Mouse (Mus musculus): ENCODE measurements at regions not wholly inside any gene's neighbourhood (a gene's known extent, or its start where the extent isn't known, plus 50 kb on each side); places are given as distances from the start of the nearest gene placed in this dataset.
"Not testable (repeated sequence)": the region's sequence is repeated elsewhere in the genome, so short reads cannot be mapped to it uniquely, and the experiment has no call there.

DNA sequence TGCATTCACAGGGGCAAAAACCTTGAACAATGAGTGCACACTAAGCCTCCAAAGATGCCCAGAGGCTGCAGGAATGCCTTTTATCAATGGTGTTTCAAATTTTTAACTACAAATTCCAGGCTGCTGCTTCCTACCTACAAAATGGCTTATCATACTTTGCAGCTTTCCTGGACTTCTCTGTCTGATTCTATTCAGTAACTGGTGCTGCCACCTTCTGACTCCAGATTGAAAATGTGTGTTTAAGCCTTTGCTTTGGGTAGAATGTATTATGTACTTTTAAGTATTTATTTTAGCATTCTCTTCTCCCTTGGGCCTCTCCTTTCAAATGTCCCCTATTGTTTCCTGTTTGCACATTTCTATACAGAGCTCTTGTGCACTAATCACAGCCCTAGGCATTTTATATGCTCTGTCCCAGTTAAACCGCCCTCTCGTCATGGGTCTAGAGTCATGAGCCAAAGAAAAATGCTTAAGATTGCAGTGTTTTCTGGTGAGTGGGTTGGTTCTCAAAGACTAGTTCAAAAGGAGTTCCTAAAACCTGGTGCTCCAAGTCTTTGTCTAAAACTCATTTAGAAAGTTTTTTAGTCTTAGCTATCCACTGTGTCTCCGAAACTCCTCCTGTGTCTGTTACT lies 472.3 kb upstream of the Dpp10 start:
- Histone ChIP-seq H3K4me3 (no peak overlapping the region), H3K36me3 (no peaks in the 10 kb centered on the region), H3K27me3 (ENCODE audit: low read depth, poor library complexity, severe bottlenecking) (no peaks in the 10 kb centered on the region), H3K9me3 (replicated peaks) (no peaks in the 10 kb centered on the region), H3K4me1 (no peaks in the 10 kb centered on the region), H3K27ac (replicated peaks) (no peak overlapping the region)
- 86% methylated on average over 3 of the region's 3 CpGs for WGBS
- DNase-seq (ENCODE audit: low spot score): no peak

DNA sequence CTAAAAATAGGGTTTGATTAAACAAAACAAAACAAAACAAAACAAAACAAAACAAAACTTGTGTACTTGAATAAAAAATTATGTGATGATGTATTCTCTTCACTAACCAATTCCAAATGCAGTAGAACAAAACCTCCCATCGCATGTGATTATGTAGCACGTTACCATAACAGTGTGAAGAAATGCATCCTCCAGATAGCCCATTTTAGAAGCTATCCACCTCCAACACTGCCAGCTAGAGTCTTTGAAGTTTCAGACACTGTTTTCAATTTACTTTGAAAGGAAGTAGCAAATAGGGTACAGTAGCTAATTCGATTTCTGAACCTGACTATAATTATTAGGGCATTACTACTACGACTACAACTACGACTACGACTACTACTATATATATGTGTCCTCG lies 465.1 kb upstream of the Dpp10 start:
- DNase-seq (ENCODE audit: low spot score): no peak
- Histone ChIP-seq H3K27me3 (ENCODE audit: low read depth, poor library complexity, severe bottlenecking) (no peaks in the 10 kb centered on the region), H3K9me3 (replicated peaks) (no peaks in the 10 kb centered on the region), H3K4me3 (no peak overlapping the region), H3K36me3 (no peaks in the 10 kb centered on the region), H3K4me1 (no peaks in the 10 kb centered on the region), H3K27ac (replicated peaks) (no peak overlapping the region)
- 89% methylated on average over 7 of the region's 7 CpGs for WGBS

DNA sequence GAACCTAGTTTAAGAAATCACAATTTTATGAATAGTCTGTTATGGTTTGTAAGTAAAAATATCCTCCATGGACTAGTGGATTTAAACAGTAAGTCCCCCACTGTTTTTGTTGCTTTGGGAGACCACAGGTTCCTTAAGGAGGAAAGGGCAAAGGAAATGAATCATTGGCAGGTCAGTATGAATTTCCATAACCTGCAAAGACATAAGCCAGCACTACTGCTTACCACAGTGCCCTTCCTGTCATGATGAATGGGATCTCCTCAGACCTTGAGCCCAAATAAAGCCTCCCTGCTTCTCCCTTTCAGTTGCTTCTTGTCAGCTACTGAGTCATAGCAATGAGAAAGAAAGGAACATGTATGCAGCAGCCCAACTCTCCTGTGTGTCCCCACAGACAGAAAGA lies 443.1 kb upstream of the Dpp10 start:
- Histone ChIP-seq H3K27ac (replicated peaks) (no peak overlapping the region), H3K9me3 (replicated peaks) (no peaks in the 10 kb centered on the region), H3K4me3 (no peak overlapping the region), H3K4me1 (peaks cover 13% of the 10 kb centered on the region), H3K36me3 (no peaks in the 10 kb centered on the region), H3K27me3 (ENCODE audit: low read depth, poor library complexity, severe bottlenecking) (no peaks in the 10 kb centered on the region)
- no peak for DNase-seq (ENCODE audit: low spot score)

DNA sequence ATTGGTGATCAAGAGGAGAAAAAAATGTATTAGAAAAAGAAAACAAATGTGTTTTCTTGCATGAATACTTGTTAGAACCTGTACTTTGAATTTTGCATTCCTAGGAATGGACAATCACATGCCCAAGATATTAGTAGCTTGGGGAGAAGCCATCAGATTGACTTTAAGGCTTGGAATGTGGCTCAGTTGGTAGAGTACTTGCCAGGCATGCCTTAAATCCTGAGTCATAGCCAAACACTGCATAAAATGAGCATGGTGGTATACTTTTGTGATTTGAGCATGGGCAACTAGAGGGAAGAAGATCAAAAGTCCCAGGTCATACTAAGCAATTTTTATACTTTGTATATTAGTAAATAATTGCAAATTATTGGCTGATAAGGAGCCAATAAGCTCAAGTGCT lies 442.6 kb upstream of the Dpp10 start:
- Histone ChIP-seq H3K9me3 (replicated peaks) (no peaks in the 10 kb centered on the region), H3K27ac (replicated peaks) (no peak overlapping the region), H3K27me3 (ENCODE audit: low read depth, poor library complexity, severe bottlenecking) (no peaks in the 10 kb centered on the region), H3K36me3 (no peaks in the 10 kb centered on the region), H3K4me3 (no peak overlapping the region), H3K4me1 (peaks cover 13% of the 10 kb centered on the region)
- DNase-seq (ENCODE audit: low spot score): no peak

DNA sequence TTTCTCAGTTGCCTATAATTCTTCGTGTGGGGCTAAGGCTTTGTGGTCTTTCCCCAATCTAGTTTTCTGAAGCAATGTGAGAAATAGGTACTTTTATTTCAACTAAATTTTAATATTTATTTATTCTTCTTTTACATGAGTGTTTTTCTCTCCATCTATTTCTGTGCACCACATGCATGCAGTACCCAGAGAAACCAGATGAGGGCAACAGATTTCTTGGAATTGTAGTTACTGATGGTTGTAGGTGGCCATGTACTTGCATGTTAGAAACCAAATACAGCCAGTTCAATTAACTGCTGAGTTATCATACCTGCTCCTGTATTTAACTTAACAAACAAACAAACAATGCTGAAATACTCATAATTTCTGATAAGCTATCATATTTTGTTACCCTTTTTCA lies 404.8 kb upstream of the Dpp10 start:
- H3K9me3 ChIP-seq (replicated peaks): no peaks in the 10 kb centered on the region
- no peak overlapping the region for H3K4me3 ChIP-seq
- 26% methylated on average over 1 of the region's 1 CpGs for WGBS
- no peaks in the 10 kb centered on the region for H3K36me3 ChIP-seq
- H3K27me3 ChIP-seq (ENCODE audit: low read depth, poor library complexity, severe bottlenecking): no peaks in the 10 kb centered on the region
- no peak overlapping the region for H3K27ac ChIP-seq (replicated peaks)
- H3K4me1 ChIP-seq: no peaks in the 10 kb centered on the region
- DNase-seq (ENCODE audit: low spot score): peak; percentile 13

DNA sequence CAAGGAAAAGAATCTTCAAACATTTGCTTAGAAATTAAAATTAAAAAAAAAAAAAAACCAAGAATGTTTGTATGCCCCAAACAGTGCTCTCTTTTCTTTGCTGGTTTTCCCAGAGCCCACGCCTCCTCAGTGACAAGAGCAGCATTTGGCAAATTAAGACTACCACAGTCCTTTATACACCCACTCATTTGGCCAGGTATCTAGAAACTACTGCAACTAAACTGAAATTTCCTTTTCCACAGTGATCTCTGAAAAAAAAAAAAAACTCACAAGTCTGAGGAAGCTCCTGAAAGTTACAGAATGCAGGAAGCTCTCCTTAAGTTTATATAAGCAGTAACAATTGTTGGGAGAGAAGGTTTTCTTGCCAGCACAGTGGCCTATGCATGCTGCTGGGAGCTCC lies 394.2 kb upstream of the Dpp10 start:
- 82% methylated on average over 1 of the region's 1 CpGs for WGBS
- no peak overlapping the region for H3K27ac ChIP-seq (replicated peaks)

DNA sequence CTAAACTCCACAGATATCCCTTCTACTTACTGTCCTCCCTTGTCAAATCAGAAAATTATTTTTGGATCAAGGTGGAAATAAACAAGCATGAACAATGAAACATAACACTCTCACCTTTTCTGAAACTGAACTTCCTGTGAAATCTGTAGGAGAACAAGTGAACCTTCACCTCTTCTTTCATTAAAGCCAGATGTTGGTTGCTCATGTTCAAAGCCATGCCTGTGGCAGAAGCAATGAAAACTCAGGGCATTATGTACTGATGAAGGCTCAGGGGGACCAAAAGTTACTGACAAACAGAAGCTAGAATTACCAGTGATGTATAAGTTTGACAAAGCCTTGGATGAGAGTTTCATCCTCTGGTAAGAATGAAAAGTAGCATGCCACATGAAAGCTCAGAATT lies 390.5 kb upstream of the Dpp10 start:
- H3K4me3 ChIP-seq: no peak overlapping the region
- H3K36me3 ChIP-seq: no peaks in the 10 kb centered on the region
- H3K27ac ChIP-seq (replicated peaks): no peak overlapping the region
- H3K27me3 ChIP-seq (ENCODE audit: low read depth, poor library complexity, severe bottlenecking): no peaks in the 10 kb centered on the region
- no peak for DNase-seq (ENCODE audit: low spot score)
- no peaks in the 10 kb centered on the region for H3K9me3 ChIP-seq (replicated peaks)
- H3K4me1 ChIP-seq: no peaks in the 10 kb centered on the region

More for the DNA sequence above, 394.2 kb upstream of the Dpp10 start:
- H3K36me3 ChIP-seq: no peaks in the 10 kb centered on the region
- no peak for DNase-seq (ENCODE audit: low spot score)
- H3K4me3 ChIP-seq: no peak overlapping the region
- H3K9me3 ChIP-seq (replicated peaks): no peaks in the 10 kb centered on the region
- H3K4me1 ChIP-seq: no peaks in the 10 kb centered on the region
- no peaks in the 10 kb centered on the region for H3K27me3 ChIP-seq (ENCODE audit: low read depth, poor library complexity, severe bottlenecking)

DNA sequence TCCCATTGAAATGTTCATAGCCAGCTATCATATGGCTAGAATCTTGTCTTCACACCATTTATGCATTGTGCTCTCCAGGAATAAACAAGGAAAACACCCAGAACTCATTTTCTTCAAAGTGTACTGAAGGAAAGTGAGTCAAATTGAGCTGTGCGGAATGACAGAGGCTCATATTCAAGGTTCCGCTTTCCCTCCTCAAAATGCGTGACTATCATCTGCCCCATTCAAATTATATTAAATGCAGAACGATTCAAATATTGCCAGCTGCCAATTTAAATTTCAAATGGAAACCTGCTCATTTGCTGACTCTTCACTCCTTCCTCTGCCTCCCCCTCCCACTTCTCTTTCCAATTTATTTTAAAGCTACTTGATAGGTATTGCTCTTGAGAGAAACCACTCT lies 384.2 kb upstream of the Dpp10 start:
- WGBS: 88% methylated on average over 4 of the region's 4 CpGs
- Histone ChIP-seq H3K4me3 (no peak overlapping the region), H3K9me3 (replicated peaks) (no peaks in the 10 kb centered on the region), H3K4me1 (no peaks in the 10 kb centered on the region), H3K27ac (replicated peaks) (no peak overlapping the region), H3K27me3 (ENCODE audit: low read depth, poor library complexity, severe bottlenecking) (no peaks in the 10 kb centered on the region), H3K36me3 (no peaks in the 10 kb centered on the region)
- no peak for DNase-seq (ENCODE audit: low spot score)

DNA sequence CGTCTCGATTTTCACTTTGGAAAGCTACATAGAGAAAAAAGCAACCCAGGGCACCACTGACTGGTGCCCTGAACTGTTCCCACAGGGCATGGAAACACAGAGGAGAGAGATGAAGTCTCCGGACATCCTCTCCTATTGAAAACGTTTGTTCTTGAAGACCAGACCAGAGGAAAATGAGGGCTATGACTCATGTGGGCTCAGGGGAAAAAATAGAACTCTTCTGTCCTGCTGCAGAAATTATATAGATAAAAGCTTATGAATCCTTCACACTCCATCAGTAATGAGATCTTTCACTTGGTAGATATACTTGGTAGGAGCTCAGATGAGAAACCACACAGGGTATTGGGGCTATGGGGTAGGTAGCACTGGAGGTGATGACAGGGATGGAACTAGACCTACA lies 371.4 kb upstream of the Dpp10 start:
- Histone ChIP-seq H3K4me3 (no peak overlapping the region), H3K4me1 (no peaks in the 10 kb centered on the region), H3K27me3 (ENCODE audit: low read depth, poor library complexity, severe bottlenecking) (no peaks in the 10 kb centered on the region), H3K27ac (replicated peaks) (no peak overlapping the region), H3K36me3 (no peaks in the 10 kb centered on the region), H3K9me3 (replicated peaks) (no peaks in the 10 kb centered on the region)
- 82% methylated on average over 4 of the region's 4 CpGs for WGBS
- no peak for DNase-seq (ENCODE audit: low spot score)

DNA sequence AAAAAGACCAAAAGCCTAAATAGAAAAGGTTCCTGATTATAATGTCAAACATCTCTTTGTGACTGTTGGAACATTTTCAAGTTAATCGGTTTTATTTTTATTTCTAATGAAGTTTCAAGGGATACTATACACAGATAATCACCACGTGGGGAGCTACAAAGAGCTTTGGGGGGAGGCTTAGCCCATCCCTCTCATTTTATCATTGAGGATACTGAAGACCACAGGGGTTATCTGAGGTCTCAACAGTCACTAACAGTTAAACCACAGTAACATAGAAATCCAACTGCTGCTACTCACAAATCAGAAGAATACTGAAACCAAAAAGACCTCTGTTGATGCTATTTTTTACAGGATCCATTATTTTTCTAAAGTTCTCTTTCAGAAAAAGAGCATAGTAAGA lies 364.9 kb upstream of the Dpp10 start:
- Histone ChIP-seq H3K4me3 (no peak overlapping the region), H3K4me1 (no peaks in the 10 kb centered on the region), H3K36me3 (no peaks in the 10 kb centered on the region), H3K27me3 (ENCODE audit: low read depth, poor library complexity, severe bottlenecking) (no peaks in the 10 kb centered on the region), H3K27ac (replicated peaks) (no peak overlapping the region), H3K9me3 (replicated peaks) (no peaks in the 10 kb centered on the region)
- 68% methylated on average over 2 of the region's 2 CpGs for WGBS
- no peak for DNase-seq (ENCODE audit: low spot score)

DNA sequence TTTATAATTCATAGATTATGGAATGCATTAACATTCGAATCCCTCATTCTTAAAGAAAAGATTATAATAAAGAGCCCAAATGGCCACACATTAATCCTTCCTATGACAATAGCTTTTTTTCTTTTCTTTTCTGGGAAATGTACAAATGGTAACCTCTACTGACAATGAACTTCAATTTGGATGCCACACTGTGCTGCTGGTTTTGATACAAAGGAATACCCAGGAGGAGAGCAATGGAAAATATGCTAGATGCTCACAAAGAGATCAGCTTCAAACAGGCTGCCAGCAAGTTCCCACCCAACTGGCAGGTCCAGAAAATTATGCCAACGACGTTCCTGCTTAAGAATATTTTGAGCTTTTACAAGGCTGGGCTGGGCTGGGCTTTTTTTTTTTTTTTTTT lies 364.4 kb upstream of the Dpp10 start:
- Histone ChIP-seq H3K9me3 (replicated peaks) (no peaks in the 10 kb centered on the region), H3K4me3 (no peak overlapping the region), H3K27ac (replicated peaks) (no peak overlapping the region), H3K4me1 (no peaks in the 10 kb centered on the region), H3K27me3 (ENCODE audit: low read depth, poor library complexity, severe bottlenecking) (no peaks in the 10 kb centered on the region), H3K36me3 (no peaks in the 10 kb centered on the region)
- 79% methylated on average over 3 of the region's 3 CpGs for WGBS
- no peak for DNase-seq (ENCODE audit: low spot score)

DNA sequence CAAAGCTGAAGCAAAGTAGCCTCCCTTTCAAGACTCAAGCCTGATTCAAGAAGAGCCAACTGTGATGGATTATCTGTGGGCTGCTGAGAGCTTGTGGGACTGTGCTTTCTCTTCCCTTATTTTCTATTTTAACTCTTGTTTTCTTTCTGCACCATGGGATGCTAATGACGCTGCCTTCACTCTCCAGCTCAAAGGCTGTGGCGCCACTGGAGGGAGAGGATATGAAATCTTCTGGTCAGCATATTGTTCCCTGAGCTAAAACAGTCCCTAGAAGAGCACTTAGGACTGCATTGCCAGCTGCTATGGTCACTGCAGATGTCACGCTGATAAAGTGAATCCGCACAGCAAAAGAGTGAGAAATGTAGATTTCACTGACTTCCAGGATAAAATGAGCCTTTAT lies 324.2 kb upstream of the Dpp10 start:
- Histone ChIP-seq H3K4me3 (no peak overlapping the region), H3K4me1 (0 out of 2 replicates have a peak, but pooled peaks cover 3% of the 10 kb centered on the region), H3K27me3 (ENCODE audit: low read depth, poor library complexity, severe bottlenecking) (no peaks in the 10 kb centered on the region), H3K9me3 (replicated peaks) (no peaks in the 10 kb centered on the region), H3K36me3 (no peaks in the 10 kb centered on the region), H3K27ac (replicated peaks) (no peak overlapping the region)
- DNase-seq (ENCODE audit: low spot score): no peak
- WGBS: 25% methylated on average over 4 of the region's 4 CpGs

DNA sequence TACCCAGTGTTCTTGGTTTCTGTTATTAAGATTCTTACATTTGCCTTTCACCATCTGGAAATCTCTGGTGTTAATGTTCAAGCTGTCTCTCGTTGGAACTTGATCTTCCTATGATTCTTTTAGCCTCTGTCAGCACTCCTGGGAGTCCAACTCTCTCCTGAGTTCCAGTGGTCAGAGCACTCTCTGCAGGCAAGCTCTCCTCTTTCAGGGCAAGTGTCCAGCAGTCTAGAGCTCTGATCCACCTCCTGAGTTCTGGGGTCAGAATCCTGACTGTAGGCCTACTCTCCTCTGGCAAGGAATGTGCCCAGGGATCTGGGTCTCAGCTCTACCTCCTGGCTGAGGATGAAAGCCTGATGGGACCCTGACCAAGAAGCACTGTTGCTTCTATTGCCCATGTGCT lies 303.1 kb upstream of the Dpp10 start:
- not testable (repeated sequence) for H3K4me1 ChIP-seq; H3K9me3 ChIP-seq (replicated peaks); H3K27me3 ChIP-seq (ENCODE audit: low read depth, poor library complexity, severe bottlenecking); H3K27ac ChIP-seq (replicated peaks); H3K36me3 ChIP-seq; DNase-seq (ENCODE audit: low spot score); H3K4me3 ChIP-seq
- WGBS: 61% methylated on average over 1 of the region's 1 CpGs

DNA sequence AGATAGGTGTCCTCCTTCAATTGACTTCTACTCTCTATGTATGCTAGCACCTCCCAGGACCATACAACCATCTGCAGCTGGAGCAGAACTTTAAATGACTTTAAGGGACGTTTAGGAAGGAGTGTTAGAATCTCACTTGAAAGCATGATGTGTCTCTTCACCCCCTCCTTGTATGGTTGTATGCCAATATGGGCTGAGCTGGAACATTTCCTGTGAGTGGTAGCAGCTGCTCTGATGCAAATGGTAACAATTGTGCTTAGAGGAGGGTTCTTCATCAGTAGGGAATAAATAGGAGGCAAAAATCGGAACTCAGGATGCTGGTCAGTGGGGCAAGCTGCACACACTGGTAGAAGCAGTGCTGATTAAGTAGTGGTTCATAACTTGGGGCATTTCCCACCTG lies 294.1 kb upstream of the Dpp10 start:
- DNase-seq (ENCODE audit: low spot score): no peak
- 86% methylated on average over 2 of the region's 2 CpGs for WGBS
- H3K27me3 ChIP-seq (ENCODE audit: low read depth, poor library complexity, severe bottlenecking): no peaks in the 10 kb centered on the region

More for the DNA sequence above, 294.1 kb upstream of the Dpp10 start:
- H3K27ac ChIP-seq (replicated peaks): no peak overlapping the region
- no peak overlapping the region for H3K4me3 ChIP-seq
- no peaks in the 10 kb centered on the region for H3K36me3 ChIP-seq
- no peaks in the 10 kb centered on the region for H3K4me1 ChIP-seq
- no peaks in the 10 kb centered on the region for H3K9me3 ChIP-seq (replicated peaks)
